ENCODE assay signal across 1 mouse cellular context in the genomic region with DNA sequence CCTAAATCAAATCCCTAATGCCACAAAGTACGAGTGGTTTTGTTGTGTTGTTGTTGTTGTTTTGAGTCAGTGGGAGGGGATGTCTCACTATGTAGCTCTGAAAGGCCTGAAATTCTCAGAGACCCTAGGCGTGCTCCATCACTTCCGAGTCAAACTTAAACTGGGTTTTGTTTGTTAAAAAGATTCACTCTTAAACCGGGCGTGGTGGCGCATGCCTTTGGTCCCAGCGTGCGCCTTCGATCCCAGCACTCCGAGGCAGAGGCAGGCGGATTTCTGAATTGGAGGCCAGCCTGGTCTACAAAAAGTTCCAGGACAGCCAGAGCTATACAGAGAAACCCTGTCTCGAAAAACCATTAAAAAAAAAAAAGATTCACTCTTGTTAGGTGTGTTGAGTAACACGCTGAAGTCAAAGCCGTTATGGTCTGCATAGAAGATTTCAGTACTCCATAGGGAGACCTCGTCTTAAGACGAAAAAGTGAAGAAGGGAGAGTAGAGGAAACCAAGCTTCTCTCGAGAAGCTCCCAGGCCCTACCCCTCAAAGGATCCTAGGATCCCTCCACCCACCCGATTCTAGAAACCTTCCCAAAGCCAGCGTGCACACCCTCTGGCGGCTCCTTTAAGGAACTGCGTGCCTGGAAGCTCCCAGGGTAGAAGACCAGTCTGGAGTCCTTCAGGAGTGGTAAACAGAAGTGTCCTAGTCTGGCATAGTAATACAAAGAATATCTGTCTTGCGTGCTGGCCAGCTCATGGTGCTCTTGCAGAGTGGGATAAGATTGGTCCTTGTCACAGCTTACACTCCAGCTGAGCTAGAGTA.
TF ChIP-seq lines count a peak whose summit lies in the region.

No protein-coding gene starts in this region.

TF ChIP-seq in CH12.LX, 34 proteins besides CTCF, POLR2A, EP300 and RAD21 (continued from another document):
- TF ChIP-seq BHLHE40 (IDR thresholded peaks at IDR 0.05; ENCODE audit: low read depth, low read length) (no peak), GABPA (IDR thresholded peaks at IDR 0.05; ENCODE audit: insufficient replicate concordance, low read depth, low read length) (no peak), E2F4 (IDR thresholded peaks at IDR 0.05; ENCODE audit: insufficient replicate concordance, low read depth, low read length) (no peak), JUND (conservative IDR thresholded peaks at IDR 0.05; ENCODE audit: low read depth, low read length) (no peak), TCF12 (IDR thresholded peaks at IDR 0.05; ENCODE audit: low read depth, low read length) (peak; percentile 37; the same call in 1 of the 2 replicates), CHD1 (IDR thresholded peaks at IDR 0.05; ENCODE audit: low read depth, low read length) (no peak)
